Mouse (Mus musculus) lung, postnatal 0 days (tissue): ENCODE data around the gene Ugdh. TPM values are rescaled to one million over a fixed set of nuclear protein-coding genes. Genes with fewer than 3 reads are reported as not detected.
"Not testable (repeated sequence)": the region's sequence is repeated elsewhere in the genome, so short reads cannot be mapped to it uniquely, and the experiment has no call there.

Experiments used
- ATAC-seq: fragments of 200-750 bp; cut with Nextera tagmentation; 2 replicates; pipeline ENCODE4 v1.8.0; 2017; ENCODE audit warnings: moderate library complexity
- DNase-seq: peaks from one replicate; pipeline ENCODE4 v3.0.0-alpha.2; 2016; ENCODE audit warnings: low spot score
- H3K27ac ChIP-seq: fragments of 300-500 bp; sonication (generic); 2 replicates; pipeline ENCODE4 v1.5.1; 2014; ENCODE audit warnings: antibody characterized with exemption, mild to moderate bottlenecking, low read length, mixed read lengths
- H3K27me3 ChIP-seq: fragments of 300-500 bp; sonication (generic); replicated peaks from 2 replicates; pipeline ENCODE4 v1.6.1; 2014; ENCODE audit warnings: low read length, mixed read lengths; ENCODE audit not compliant: insufficient read depth
- H3K36me3 ChIP-seq: fragments of 300-500 bp; sonication (generic); 2 replicates; pipeline ENCODE4 v1.6.1; 2014; ENCODE audit warnings: low read length, mixed read lengths; ENCODE audit not compliant: insufficient read depth
- H3K4me1 ChIP-seq: fragments of 300-500 bp; sonication (generic); 2 replicates; pipeline ENCODE4 v1.6.1; 2014; ENCODE audit warnings: antibody characterized with exemption, low read depth, low read length, mixed read lengths; ENCODE audit not compliant: insufficient read depth
- H3K4me2 ChIP-seq: fragments of 300-500 bp; sonication (generic); replicated peaks from 2 replicates; pipeline ENCODE4 v1.6.1; 2014; ENCODE audit warnings: low read depth, mild to moderate bottlenecking, low read length, moderate library complexity, mixed read lengths
- H3K4me3 ChIP-seq: fragments of 300-500 bp; sonication (generic); 2 replicates; pipeline ENCODE4 v1.5.1; 2014; ENCODE audit warnings: low read depth, low read length
- H3K9ac ChIP-seq: fragments of 300-500 bp; sonication (generic); replicated peaks from 2 replicates; pipeline ENCODE4 v1.6.1; 2014; ENCODE audit warnings: low read depth, mild to moderate bottlenecking
- H3K9me3 ChIP-seq: fragments of 300-500 bp; sonication (generic); 2 replicates; pipeline ENCODE4 v1.6.1; 2016; ENCODE audit warnings: low read length, mixed read lengths
- CTCF ChIP-seq: IDR thresholded peaks from 2 replicates; pipeline ENCODE4 v1.5.1; 2016; ENCODE audit warnings: antibody characterized with exemption, mild to moderate bottlenecking
- EP300 ChIP-seq: IDR thresholded peaks from 2 replicates; pipeline ENCODE4 v1.6.1; 2016; ENCODE audit warnings: antibody characterized with exemption, mild to moderate bottlenecking, control low read depth
- WGBS: fragments of 180-500 bp; shearing (Covaris S2); extraction: QIAGEN DNeasy Blood & Tissue Kit; methylation state at CpG from one replicate; pipeline ENCODE4 v1.1.7; 2014; 5-methylcytosine and 5-hydroxymethylcytosine counted together
- polyA plus RNA-seq: library from polyadenylated mRNA; unstranded; fragments of >200 nt; fragmentation: Nextera tagmentation; extraction: Ambion mirVana; gene quantifications from 2 replicates; pipeline ENCODE4 v1.2.1, GENCODE M21; 2015

Ugdh gene
- 71.9 and 77.3 TPM in 2 replicates for polyA plus RNA-seq

DNA sequence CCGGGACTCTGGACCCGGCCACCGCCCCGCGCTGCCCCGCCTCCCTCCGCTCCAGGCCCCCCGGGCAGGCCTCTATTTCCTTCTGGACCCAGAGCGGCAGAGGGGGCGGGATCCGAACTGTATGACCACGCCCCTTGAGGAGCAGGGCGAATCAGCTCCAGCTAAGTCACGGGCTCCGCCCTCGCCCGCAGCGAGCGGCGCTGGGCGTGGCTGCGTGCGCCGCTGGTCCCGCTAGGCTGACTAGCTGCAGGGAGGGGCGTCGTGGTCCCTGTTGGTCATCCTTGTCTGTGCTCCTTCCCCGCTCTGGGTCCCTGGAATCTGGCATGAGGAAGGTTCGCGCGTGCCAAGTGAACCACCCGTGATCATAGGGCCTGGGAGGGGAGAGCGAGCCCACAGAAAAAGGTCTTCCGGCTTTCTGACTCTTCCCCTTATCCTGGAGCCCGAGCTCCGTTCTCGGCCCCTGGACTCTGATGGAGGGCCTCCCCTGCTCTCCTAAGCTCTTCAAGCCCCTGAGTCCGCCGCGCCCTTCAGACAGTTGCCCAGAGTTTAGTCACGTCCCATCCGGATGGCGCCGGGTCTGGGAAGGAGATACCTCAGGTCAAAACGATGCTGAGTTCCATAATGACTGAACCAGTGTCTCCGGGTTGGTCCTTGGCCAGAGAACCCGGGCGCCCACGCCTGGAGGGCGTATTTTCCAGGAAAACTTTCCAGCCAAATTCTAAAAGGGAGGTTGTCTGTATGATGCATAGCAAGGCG, at the start of gene Ugdh:
TSS of gene Ugdh (minus strand) at position 144 of the 756 bp plus-strand sequence.
- Histone ChIP-seq H3K9me3 (no peaks in the 10 kb centered on the region), H3K27me3 (no peaks in the 10 kb centered on the region), H3K4me2 (peak within 1 kb of the TSS; percentile 55), H3K4me1 (no peaks in the 10 kb centered on the region), H3K4me3 (peak within 1 kb of the TSS; percentile 77), H3K36me3 (no peaks in the 10 kb centered on the region), H3K27ac (peak within 1 kb of the TSS; percentile 76), H3K9ac (peak within 1 kb of the TSS; percentile 65)
- peak; percentile 7; the same call in 1 of the 2 replicates for TF ChIP-seq CTCF
- peak; percentile 24; the same call in 1 of the 2 replicates for TF ChIP-seq EP300
- ATAC-seq: peak; percentile 98
- WGBS: under 1% methylated on average over 48 of the region's 51 CpGs
- peak; percentile 99 for DNase-seq

DNA sequence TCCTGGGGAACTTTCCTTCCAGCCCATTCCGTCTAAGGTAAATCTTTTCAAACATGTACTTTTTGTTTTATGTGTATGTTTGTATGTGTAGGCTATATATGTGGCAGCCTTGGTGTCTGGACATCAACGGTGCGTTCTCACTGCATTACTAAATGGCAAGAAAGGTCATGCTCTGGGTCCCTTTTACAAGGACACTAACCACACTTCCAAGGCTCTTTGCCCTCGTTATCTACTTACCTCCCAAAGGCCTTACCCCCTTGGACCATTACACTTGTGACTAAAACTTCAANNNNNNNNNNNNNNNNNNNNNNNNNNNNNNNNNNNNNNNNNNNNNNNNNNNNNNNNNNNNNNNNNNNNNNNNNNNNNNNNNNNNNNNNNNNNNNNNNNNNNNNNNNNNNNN, 47.2 kb upstream of the Ugdh start:
- Histone ChIP-seq H3K9ac (no peak overlapping the region), H3K36me3 (no peaks in the 10 kb centered on the region), H3K27me3 (no peaks in the 10 kb centered on the region), H3K9me3 (no peaks in the 10 kb centered on the region), H3K4me1 (no peaks in the 10 kb centered on the region), H3K4me3 (no peak overlapping the region), H3K27ac (no peak overlapping the region), H3K4me2 (no peak overlapping the region)
- DNase-seq (no peak), ATAC-seq (no peak)
- TF ChIP-seq EP300 (no peak), CTCF (no peak)
- WGBS: 91% methylated on average over 4 of the region's 4 CpGs

DNA sequence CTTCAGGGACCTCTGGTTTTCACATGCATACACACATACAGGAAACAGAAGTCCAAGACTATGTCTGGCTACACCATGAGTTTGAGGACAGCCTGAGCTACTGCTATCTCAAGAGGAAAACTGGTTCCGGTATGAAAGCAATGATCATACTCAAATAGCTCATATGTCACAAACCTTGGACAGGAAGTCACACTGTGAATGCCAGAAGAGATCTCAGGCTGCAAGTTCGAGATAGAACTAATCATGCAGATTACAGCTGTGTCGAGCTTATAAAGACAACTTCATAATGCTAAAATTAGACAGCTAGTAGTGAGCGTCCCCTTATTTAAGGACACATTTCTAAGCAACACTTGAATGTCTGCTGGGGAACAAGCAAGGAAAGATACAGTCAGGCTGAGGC, 44.8 kb upstream of the Ugdh start:
- Histone ChIP-seq H3K9me3 (no peaks in the 10 kb centered on the region), H3K36me3 (no peaks in the 10 kb centered on the region), H3K27ac (peak overlapping the region; percentile 59; the same call in 1 of the 2 replicates), H3K9ac (no peak overlapping the region), H3K4me2 (no peak overlapping the region), H3K27me3 (no peaks in the 10 kb centered on the region), H3K4me1 (no peaks in the 10 kb centered on the region), H3K4me3 (no peak overlapping the region)
- no peak for TF ChIP-seq CTCF
- 27% methylated on average over 4 of the region's 4 CpGs for WGBS
- DNase-seq (no peak), ATAC-seq (0 out of 2 replicates have a peak, but pooled peaks have one; percentile 5)

DNA sequence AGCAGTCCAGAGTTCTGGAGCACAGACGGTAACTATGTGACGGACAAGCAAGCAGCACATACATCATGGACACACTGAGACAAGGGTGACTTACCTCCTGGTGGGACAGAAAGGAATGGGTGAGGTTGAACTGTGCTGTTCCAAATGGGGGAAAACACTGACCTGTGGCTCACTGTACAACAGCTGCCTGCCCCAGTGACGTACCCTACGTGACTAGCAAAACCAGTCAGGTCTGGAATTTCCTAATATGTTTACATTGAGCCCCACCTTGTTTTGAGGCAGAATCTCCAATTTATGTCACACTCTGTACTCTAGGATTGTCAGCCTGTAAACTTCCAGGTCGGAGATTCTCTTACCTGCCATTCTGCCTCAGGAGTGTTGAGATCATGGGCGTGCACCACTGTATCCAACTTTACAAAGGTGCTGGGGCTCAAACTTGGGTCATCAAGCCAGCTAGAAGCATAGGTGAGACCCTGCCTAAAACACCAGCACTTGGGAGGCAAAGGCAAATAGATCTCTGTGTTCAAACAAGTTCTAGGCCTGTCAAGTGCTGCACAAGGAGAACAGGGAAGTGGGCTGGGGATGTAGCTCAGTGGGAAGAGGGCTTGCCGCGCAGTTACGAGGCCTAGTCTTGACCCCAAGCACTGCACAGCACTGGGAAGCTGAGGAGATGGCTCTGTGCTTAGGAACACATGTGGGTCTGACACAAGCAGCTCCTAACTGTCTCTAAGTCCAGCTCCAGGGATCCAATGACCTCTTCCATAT, 44.1 kb upstream of the Ugdh start:
- TF ChIP-seq EP300: no peak
- TF ChIP-seq CTCF: no peak
- Histone ChIP-seq H3K4me3 (no peak overlapping the region), H3K9me3 (no peaks in the 10 kb centered on the region), H3K4me1 (no peaks in the 10 kb centered on the region), H3K9ac (no peak overlapping the region), H3K4me2 (no peak overlapping the region), H3K27ac (peak overlapping the region; percentile 59), H3K36me3 (no peaks in the 10 kb centered on the region), H3K27me3 (no peaks in the 10 kb centered on the region)
- DNase-seq: peak; percentile 56
- ATAC-seq: peak; percentile 72
- WGBS: 65% methylated on average over 9 of the region's 9 CpGs

DNA sequence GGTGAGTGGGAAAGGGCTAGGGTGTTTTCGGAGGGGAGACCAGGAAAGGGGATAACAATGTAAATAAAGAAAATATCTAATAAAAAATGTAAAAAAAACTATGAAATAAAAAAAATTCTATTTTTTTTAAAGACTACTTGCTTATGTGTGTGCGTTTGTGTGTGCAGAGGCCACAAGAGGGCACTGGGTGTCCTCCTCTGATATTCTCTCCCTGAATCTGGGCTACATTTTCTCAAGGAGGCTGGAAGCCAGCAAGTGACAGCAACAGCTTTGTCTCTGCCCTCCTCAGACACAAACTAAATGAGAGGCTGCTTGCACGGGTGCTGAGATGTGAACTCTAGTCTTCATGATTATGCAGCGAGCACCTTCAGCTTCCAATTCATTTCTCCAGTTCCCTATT, 42.5 kb upstream of the Ugdh start:
- no peaks in the 10 kb centered on the region for H3K9me3 ChIP-seq

DNA sequence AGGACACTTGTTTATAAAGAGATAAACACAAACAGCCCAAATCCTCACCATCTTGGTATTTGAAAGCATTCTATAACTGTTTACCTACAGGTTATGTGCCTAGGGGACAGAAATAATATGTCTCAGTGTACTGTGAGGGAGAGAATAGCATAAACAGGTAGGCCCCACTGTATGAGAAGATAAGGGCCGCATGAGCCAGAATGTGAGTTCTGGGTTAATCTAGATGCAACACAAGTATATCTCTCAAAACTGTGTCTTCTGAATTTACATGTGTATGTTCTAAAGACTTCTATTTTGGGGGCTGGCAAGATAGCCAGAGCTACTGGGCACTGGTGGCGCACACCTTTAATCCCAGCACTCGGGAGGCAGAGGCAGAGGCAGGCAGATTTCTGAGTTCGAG, 41.0 kb upstream of the Ugdh start:
- WGBS: 94% methylated on average over 4 of the region's 4 CpGs
- not testable (repeated sequence) for H3K9ac ChIP-seq, H3K4me2 ChIP-seq, H3K27ac ChIP-seq, H3K9me3 ChIP-seq, H3K36me3 ChIP-seq, ATAC-seq, H3K27me3 ChIP-seq, H3K4me3 ChIP-seq, H3K4me1 ChIP-seq, DNase-seq

More for the DNA sequence above, 42.5 kb upstream of the Ugdh start:
- H3K4me1 ChIP-seq: no peaks in the 10 kb centered on the region
- no peak overlapping the region for H3K4me2 ChIP-seq
- DNase-seq (peak; percentile 47), ATAC-seq (no peak)
- WGBS: 67% methylated on average over 4 of the region's 4 CpGs
- no peak overlapping the region for H3K27ac ChIP-seq
- H3K4me3 ChIP-seq: no peak overlapping the region
- no peaks in the 10 kb centered on the region for H3K27me3 ChIP-seq
- no peak overlapping the region for H3K9ac ChIP-seq
- peak; percentile 56 for TF ChIP-seq CTCF
- no peak for TF ChIP-seq EP300
- no peaks in the 10 kb centered on the region for H3K36me3 ChIP-seq
